Mouse (Mus musculus): ENCODE results near the gene 6030445D17Rik.

Gene 6030445D17Rik

GRCm38 (mm10) chr4:136462086-136462838 lies at the start of gene 6030445D17Rik:
6030445D17Rik (plus strand) TSS chr4:136462250.
- DNase-seq: peak; percentile 89 to 93

- DNase-seq: no peak
These were observed 46.6 kb upstream of the 6030445D17Rik start for GRCm38 (mm10) chr4:136415477-136415876.

DNA sequence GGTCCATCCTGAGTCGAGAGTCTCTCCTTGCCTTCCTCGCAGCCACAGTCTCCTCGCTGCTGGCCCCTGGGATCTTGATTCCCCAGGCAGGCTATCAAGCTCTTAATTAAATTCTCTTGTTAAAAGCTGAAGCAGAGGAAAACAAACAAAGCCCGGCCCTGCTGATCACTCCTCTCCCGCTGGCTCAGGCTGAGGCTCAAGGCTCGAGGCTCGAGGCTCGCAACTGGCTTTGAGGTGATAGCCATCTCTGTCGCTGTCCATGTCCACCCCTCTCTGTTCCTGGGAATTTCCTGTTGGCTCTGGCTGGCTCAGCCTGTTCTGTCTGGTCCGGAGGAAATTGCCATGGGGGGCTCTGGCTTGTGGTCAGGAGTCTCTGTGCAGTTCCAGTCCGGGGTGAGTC lies 43.1 kb upstream of the 6030445D17Rik start:
- no peak for DNase-seq

- no peak for DNase-seq
These were observed 42.7 kb upstream of the 6030445D17Rik start for GRCm38 (mm10) chr4:136419386-136419785.

DNA sequence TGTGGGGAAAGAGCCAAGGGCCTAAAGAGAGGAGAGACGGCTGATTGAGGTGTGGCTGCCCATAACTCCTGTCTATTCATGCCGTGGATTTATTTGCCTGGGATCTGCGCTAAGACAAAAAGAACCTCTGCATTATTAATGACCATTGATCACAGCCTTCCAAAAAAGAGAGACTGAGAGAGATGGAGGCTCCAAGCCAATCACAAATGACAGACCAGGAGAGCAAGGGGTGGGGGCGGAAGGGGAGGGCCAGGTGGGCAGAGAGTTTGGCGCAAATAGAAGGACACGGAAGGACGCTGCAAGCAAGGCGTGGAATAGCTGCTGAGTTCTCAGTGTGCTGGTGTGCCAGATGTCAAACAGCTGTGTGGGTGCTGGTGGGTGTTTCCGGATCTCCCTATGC lies 38.8 kb upstream of the 6030445D17Rik start, which contains the start of gene Htr1d:
Htr1d (plus strand) TSS at position 301 of the 400 bp plus-strand sequence.
- no peak for DNase-seq

DNA sequence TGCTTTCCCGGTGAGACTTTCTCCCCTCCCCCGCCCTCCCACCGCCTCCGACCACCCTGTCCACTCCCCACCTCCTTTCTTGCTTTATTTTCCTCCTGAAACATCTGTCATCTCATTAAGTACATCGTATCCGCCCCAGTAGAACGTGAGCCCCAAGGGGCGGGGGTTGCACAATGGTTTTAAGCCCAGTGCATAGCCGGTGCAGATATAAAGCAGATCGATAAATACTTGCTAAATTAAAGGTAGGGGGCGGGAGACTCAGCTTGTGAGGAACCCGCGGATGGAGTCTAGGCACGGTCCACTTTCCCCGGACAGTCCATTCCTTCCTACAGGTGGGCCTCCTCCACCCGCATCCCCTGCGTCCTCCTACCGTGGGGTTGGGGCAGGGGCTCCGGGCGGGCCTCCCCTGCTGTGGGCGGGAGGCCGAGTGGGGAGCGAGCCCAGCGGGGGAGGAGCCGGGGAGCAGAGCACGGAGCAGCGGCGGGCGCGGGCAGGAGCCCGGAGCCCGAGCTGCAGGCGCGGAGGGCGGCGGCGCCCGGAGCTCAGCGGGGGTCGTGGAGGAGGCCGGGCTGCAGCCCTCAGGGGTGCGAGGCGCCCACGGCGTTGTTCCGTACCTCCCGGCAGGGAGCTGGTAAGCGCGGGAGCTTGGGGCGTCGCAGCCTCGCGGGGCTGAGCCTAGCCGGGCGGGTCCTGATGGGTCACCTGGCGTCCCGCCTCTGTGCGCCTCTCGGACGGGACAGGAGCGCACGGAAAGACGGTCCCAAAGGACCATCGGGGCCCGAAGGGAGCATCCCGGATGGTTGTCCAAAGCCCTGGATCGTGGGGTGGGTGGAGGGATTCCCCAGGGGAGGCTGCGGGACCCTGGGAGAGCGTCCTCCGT lies 37.7 kb upstream of the 6030445D17Rik start:
- DNase-seq: no peak

DNA sequence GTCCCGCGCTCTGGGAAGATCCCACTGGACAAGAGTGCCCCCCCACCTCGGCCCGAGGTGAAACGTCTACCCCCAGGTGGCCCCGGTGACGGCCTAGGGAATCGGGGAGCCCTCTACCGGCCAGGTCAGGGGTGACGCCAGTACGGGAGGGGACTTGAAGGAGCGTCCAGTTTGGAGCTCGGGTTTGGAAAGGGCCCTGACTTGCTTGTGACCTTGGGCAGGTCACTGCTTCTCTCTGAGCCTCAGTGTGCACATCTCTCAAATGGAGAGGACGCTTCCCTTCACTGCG lies 37.1 kb upstream of the 6030445D17Rik start:
- peak in 1 of 2 experiments; percentile 36 for DNase-seq

DNA sequence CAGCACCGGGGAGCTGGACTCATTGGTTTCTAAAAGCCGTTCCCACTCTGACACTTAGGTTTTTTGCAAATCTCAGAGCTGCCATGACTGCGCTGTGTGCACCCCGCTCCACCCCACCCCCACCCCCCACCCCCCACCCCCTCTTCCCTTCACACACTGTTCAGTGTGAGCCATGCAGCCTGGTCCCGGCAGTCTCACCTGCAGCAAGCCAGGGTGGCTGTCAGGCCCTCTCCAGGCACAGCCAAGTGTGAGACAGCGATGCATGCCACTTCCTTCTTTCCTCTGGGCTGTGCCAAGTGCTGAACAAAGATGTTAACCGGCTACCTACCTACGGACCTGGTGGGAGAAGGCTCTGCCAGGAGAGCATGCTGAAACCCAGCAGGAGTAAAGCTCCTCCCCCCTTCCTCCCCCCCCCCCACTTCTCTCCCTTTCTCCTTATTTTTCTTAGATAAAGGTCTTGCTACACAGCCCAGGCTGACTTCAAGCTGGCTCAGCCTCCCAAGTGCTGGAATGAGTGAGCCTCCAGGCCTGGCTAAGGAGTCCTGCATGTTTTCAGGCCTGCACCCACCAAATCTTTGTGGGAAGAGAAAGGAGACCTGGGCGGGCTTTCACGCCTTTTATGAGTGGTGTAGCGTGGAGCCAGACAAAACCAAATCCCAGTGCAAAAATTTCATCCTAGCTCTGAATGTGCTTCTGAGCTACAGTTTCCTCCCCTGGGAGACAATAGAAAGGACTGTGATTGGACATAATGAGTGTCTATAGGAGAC lies 31.3 kb upstream of the 6030445D17Rik start:
- DNase-seq: no peak

DNA sequence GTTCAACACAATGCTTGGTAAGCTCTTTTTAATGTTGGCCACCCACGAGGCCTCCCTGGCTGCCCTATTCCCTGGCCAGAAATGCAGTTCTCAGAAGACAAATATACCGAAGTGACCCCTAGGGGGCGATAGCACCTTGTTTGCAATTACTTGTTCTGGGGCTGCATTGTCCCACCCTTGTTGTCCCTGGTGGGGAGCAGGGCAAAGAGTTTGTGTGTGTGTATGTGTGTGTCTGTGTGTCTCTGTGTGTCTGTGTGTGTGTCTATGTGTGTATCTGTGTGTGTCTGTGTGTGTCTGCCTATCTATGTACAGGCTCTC lies 30.7 kb upstream of the 6030445D17Rik start:
- peak; percentile 28 to 73 for DNase-seq

- DNase-seq: no peak
These were observed 28.0 kb upstream of the 6030445D17Rik start for GRCm38 (mm10) chr4:136434029-136434428.

DNA sequence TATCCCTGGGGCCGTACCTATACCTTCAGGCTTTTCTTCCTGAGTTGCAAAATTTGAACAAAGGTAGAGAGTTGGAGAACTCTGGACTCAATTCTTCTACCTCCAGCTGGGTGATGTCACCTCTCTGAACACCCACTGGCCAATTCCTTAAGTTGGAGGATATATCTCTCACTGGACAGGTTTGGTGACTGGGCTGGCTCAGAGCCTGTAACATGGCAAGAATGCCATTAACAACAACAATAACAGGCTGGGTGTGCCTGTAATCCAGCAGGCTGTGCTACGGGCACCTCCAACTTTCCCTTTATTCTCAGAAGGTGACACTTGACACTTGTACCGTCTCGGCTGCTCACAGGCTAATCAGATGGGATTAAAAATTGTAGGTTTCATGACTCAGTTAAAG lies 22.9 kb upstream of the 6030445D17Rik start:
- DNase-seq: no peak

DNA sequence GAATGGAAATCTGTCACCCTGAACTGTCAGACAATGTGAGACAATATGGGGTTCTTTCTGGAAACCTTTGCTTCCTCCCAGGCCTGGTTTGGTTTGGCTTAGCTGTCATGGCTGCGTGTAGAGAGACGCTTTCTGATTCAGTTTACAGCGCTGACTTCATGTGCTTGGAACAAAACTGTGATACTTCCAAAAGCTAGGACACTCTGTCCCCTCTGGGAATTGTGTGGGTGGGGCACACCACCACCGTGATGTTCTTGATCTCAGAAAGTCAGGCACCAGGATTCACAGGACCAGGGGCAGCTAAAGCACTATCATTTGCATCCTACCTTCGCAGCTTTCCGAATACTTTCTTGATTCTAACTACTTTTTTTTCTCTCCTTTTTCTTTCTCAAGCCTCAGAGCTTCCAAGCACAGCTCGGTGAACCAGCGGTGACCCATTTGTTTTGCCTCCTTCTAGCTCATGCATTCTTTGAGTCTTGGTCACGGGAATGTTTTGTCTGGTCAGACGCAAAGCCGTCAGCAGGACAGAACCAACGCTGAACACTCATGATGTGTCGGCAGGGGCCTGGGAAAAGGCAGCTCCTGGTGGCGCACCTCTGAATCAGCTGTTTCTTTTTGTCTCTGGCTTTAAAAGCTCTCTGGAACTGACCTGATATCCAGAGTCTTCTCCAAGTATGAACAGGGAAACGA lies 20.6 kb upstream of the 6030445D17Rik start:
- no peak for DNase-seq

DNA sequence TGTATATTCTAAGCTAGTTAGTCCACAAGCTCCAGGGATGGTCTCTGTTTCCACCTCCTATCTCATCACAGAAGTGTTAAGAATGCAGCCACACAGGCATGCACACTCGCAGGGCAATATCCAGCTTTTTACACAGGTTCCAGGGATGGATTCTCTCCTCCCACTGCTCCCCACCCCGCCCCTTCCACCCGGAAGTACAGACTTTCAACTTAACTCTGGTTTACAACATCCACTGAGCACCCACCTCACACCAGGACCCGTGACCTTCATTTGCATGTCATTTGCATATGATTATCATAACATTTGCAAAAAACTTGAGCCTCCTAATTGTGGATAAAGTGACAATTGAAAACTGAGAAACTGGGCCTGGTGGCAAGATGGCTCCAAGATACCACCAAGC lies 17.5 kb upstream of the 6030445D17Rik start:
- no peak for DNase-seq

DNA sequence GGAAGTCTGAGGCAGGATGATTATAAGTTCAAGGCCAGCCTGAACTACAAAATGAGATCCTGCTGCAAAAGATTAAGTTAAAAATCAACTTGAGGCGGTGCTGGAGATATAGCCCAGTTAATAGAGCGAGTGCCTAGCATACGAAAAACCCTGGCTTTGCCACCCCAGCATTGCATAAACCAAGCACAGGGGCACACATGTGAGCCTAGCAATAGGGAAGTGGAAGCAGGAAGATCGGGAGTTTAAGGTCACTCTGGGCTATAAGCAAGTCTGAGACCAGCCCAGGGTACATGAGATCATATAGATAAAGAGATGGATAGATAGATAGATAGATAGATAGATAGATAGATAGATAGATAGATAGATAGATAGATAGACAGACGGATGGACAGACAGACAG lies 12.3 kb upstream of the 6030445D17Rik start:
- DNase-seq: no peak

DNA sequence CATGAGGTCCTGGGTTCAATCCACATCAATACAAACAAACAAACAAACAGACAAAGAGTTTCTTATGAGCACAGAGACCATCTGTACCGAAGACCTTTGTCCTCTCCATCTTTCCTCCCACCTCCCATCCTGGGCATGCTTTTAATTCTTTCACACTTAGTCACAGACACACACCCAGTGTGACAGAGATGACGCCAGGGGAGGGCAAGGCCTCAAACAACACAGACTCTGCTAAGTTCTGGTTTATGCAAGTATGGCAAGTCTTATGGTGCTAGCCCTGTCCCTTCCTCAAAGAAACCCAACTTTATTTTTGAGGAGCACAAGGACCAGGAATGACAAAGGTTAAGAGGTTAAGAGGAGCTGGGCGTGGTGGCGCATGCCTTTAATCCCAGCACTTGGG lies 11.8 kb upstream of the 6030445D17Rik start:
- DNase-seq: no peak

DNA sequence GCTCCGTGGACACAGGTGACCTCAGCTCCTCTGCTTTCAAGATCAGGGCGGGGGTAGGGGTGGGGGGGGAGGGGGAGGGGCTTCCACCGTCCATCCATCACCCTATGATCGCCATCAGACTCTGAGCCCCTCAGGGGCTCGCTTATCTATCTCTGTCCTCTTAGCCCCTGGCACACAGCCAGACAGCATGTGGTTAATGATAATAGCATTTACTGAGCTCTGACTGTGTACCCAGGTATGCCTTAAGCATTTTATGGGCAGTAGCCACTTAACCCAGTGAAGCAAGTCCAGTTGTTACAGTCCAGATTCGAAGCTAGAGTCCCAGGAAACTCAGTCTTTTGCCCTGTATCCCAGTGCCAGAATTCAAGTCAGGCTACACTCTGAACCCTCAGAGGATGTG lies 10.5 kb upstream of the 6030445D17Rik start:
- no peak for DNase-seq

DNA sequence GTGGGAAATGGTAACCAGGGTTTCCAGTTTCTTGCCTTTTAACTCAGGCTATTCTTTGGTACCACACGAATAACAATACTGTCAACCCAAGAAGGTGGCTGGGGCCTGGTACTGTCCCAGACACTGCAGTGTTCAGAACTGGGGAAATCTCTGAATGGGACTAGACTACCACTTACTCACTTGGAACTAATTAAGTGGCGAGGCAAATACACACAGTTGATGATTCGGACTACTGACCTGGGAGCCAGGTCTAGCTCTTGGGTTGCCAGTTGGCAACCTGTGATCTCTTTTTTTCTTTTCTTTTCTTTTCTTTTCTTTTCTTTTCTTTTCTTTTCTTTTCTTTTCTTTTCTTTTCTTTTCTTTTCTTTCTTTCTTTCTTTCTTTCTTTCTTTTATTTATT lies 9.8 kb upstream of the 6030445D17Rik start:
- no peak for DNase-seq

GRCm38 (mm10) chr4:136452792-136453191 lies 9.3 kb upstream of the 6030445D17Rik start:
- DNase-seq: no peak

DNA sequence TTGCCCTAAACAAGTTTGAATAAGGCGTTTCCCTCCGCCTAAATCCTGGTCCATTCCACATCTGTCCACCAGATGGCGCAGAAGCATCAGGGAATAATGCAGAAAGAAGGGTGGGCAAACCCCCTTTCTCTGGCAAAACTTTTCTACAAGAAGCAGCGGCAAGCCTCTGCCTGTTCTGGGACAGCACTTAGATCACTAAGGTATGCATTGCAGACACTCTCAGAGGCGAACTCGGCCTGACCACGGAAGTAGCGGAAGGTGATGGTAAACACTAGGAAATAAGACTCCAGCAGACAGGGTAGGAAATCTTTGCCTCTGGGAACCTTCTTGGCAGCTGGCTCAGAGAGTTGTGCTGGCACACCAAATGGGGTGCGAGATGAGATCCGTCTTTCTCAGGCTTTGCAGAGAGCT lies 7.2 kb upstream of the 6030445D17Rik start:
- DNase-seq: peak; percentile 74 to 88

DNA sequence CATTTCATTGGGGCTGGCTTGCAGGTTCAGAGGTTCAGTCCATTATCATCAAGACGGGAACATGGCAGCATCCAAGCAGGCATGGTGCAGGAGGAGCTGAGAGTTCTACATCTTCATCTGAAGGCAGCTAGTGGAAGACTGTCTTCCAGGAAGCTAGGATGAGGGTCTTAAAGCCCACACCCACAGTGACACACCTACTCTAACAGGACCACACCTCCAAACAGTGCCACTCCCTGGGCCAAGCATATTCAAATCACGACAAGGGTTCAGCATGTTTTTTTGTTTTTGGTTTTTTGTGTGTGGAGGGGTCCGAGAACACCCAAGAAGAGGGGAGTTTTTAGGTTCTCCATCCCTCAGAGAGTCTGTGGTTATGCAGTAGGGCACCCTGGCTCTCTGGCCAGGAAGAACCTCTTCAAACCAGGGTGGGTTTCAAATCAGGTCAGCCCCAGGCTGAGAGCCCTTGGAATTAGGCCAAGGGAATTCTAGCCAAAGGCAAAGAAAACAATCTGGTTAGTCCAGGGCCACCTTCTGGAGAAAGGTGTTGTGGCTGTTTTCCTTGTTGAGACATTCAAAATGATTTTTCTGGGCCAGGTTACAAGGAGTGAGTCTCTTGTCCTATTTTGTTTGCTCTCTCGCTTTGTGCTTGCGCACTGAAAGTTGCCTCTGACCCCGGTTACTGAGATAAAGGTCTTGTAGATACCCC lies 5.4 kb upstream of the 6030445D17Rik start:
- no peak for DNase-seq

- no peak for DNase-seq
These were observed 3.8 kb upstream of the 6030445D17Rik start for GRCm38 (mm10) chr4:136458276-136458675.

GRCm38 (mm10) chr4:136459210-136459609 lies 2.8 kb upstream of the 6030445D17Rik start:
- DNase-seq: no peak
